Mouse (Mus musculus) stomach, embryonic 16.5 days (tissue): ENCODE data around the gene Acvrl1. TPM values are rescaled to one million over a fixed set of nuclear protein-coding genes. Genes with fewer than 3 reads are reported as not detected.

Experiments
- ATAC-seq: fragments of 200-750 bp; cut with Nextera tagmentation; 2 replicates; pipeline ENCODE4 v1.8.0; 2017; ENCODE audit warnings: moderate number of reproducible peaks, moderate TSS enrichment; ENCODE audit not compliant: insufficient read depth, low FRiP score
- H3K27ac ChIP-seq: fragments of 300-500 bp; sonication (generic); 2 replicates; pipeline ENCODE4 v1.5.1; 2014; ENCODE audit warnings: low read length
- H3K27me3 ChIP-seq: fragments of 300-500 bp; sonication (generic); 2 replicates; pipeline ENCODE4 v1.6.1; 2014; ENCODE audit warnings: low read length, control low read depth, mixed read lengths; ENCODE audit not compliant: control insufficient read depth, insufficient read depth
- H3K36me3 ChIP-seq: fragments of 300-500 bp; sonication (generic); 2 replicates; pipeline ENCODE4 v1.6.1; 2014; ENCODE audit warnings: low read length; ENCODE audit not compliant: control insufficient read depth, insufficient read depth
- H3K4me1 ChIP-seq: fragments of 300-500 bp; sonication (generic); 2 replicates; pipeline ENCODE4 v1.6.1; 2014; ENCODE audit warnings: low read length, control low read depth, mixed read lengths; ENCODE audit not compliant: control insufficient read depth, insufficient read depth
- H3K4me2 ChIP-seq: fragments of 300-500 bp; sonication (generic); 2 replicates; pipeline ENCODE4 v1.6.1; 2014; ENCODE audit warnings: low read depth, low read length, mixed read lengths
- H3K4me3 ChIP-seq: fragments of 300-500 bp; sonication (generic); replicated peaks from 2 replicates; pipeline ENCODE4 v1.5.1; 2014; ENCODE audit warnings: mild to moderate bottlenecking, low read length
- H3K9ac ChIP-seq: fragments of 300-500 bp; sonication (generic); 2 replicates; pipeline ENCODE4 v1.6.1; 2014; ENCODE audit warnings: low read length
- H3K9me3 ChIP-seq: fragments of 300-500 bp; sonication (generic); replicated peaks from 2 replicates; pipeline ENCODE4 v1.6.1; 2016; ENCODE audit warnings: low read length, control low read depth; ENCODE audit not compliant: control insufficient read depth
- WGBS: fragments of 180-500 bp; shearing (Covaris S2); extraction: QIAGEN DNeasy Blood & Tissue Kit; methylation state at CpG from one replicate; pipeline ENCODE4 v1.1.7; 2014; 5-methylcytosine and 5-hydroxymethylcytosine counted together
- polyA plus RNA-seq: library from polyadenylated mRNA; unstranded; fragments of >200 nt; fragmentation: Nextera tagmentation; extraction: Ambion mirVana; gene quantifications from 2 replicates; pipeline ENCODE4 v1.2.1, GENCODE M21; 2015

The Acvrl1 gene
- polyA plus RNA-seq, 1 experiment from 2014 or later: 34.9 TPM

GRCm38 (mm10) chr15:101167553-101167952 is 39.2 kb downstream of the Acvrl1 start:
- WGBS: 44% methylated on average over 11 of the region's 11 CpGs
- ATAC-seq: no peak

DNA sequence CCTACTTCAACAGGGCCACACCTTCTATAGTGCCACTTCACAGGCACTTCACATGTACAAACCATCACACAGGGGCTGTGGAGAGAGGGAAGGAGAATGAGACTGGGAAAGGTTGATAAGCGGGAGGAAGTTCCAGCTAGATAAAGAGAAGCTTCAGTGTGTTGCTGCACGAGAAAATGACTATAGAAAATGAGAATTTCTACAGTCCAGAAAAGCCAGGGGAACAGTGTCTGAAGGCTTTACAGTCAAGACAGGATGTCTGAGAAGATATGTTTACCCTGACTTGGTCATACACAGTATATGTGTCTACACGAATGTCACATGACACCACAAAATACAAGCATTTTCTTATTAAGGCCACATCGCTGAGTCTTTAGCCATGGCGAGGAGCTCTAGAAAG is 41.6 kb downstream of the Acvrl1 start:
- peak overlapping the region; percentile 63 for H3K27ac ChIP-seq
- WGBS: 77% methylated on average over 5 of the region's 5 CpGs

More at GRCm38 (mm10) chr15:101167553-101167952, 39.2 kb downstream of the Acvrl1 start:
- Histone ChIP-seq H3K27ac (no peak overlapping the region), H3K36me3 (no peaks in the 10 kb centered on the region), H3K27me3 (no peaks in the 10 kb centered on the region), H3K4me2 (no peak overlapping the region), H3K4me3 (no peak overlapping the region), H3K4me1 (peaks cover 27% of the 10 kb centered on the region), H3K9me3 (no peaks in the 10 kb centered on the region), H3K9ac (no peak overlapping the region)

GRCm38 (mm10) chr15:101170413-101170980 is 42.2 kb downstream of the Acvrl1 start:
- H3K36me3 ChIP-seq: no peaks in the 10 kb centered on the region
- H3K9me3 ChIP-seq: no peaks in the 10 kb centered on the region
- peaks cover 17% of the 10 kb centered on the region for H3K4me1 ChIP-seq
- H3K27me3 ChIP-seq: no peaks in the 10 kb centered on the region
- 72% methylated on average over 10 of the region's 10 CpGs for WGBS
- no peak for ATAC-seq
- no peak overlapping the region for H3K9ac ChIP-seq
- no peak overlapping the region for H3K4me2 ChIP-seq
- peak overlapping the region; percentile 63 for H3K27ac ChIP-seq
- no peak overlapping the region for H3K4me3 ChIP-seq

More for the DNA sequence above, 41.6 kb downstream of the Acvrl1 start:
- H3K9me3 ChIP-seq: no peaks in the 10 kb centered on the region
- H3K4me3 ChIP-seq: no peak overlapping the region
- no peak overlapping the region for H3K4me2 ChIP-seq
- no peak overlapping the region for H3K9ac ChIP-seq
- H3K4me1 ChIP-seq: peaks cover 11% of the 10 kb centered on the region
- H3K27me3 ChIP-seq: no peaks in the 10 kb centered on the region
- H3K36me3 ChIP-seq: no peaks in the 10 kb centered on the region
- ATAC-seq: no peak

- WGBS: 71% methylated on average over 4 of the region's 4 CpGs
- Histone ChIP-seq H3K4me1 (peaks cover 22% of the 10 kb centered on the region), H3K27ac (0 out of 2 replicates have a peak overlapping the region, but pooled peaks have one; percentile 63), H3K4me3 (no peak overlapping the region), H3K4me2 (no peak overlapping the region), H3K9ac (no peak overlapping the region), H3K27me3 (no peaks in the 10 kb centered on the region), H3K36me3 (no peaks in the 10 kb centered on the region), H3K9me3 (no peaks in the 10 kb centered on the region)
- no peak for ATAC-seq
Measured at GRCm38 (mm10) chr15:101171272-101171671, 43.0 kb downstream of the Acvrl1 start.

DNA sequence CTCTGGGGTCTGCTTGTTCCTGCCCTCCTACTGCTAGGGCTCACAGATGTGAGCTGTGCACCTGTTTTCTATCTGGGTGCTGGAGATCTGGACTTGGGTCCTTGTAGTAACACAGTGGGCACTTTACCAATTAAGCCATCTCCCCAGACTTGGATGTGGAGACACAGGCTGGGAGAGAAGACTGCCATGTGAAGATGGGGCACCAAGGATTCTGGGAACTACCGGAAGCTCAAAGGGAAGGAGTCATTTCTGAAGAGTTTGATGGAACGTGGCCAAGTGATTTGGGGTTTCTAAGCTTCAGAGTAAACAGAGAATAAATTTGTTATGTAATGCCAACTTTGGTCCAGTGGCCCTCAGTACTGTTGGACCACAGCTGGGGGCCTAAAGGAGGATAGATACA is 43.7 kb downstream of the Acvrl1 start:
- peaks cover 23% of the 10 kb centered on the region for H3K4me1 ChIP-seq
- WGBS: 86% methylated on average over 2 of the region's 2 CpGs
- H3K9me3 ChIP-seq: no peaks in the 10 kb centered on the region
- no peak for ATAC-seq
- H3K27me3 ChIP-seq: no peaks in the 10 kb centered on the region
- H3K27ac ChIP-seq: no peak overlapping the region
- no peak overlapping the region for H3K4me2 ChIP-seq
- H3K9ac ChIP-seq: no peak overlapping the region
- H3K36me3 ChIP-seq: no peaks in the 10 kb centered on the region
- no peak overlapping the region for H3K4me3 ChIP-seq

DNA sequence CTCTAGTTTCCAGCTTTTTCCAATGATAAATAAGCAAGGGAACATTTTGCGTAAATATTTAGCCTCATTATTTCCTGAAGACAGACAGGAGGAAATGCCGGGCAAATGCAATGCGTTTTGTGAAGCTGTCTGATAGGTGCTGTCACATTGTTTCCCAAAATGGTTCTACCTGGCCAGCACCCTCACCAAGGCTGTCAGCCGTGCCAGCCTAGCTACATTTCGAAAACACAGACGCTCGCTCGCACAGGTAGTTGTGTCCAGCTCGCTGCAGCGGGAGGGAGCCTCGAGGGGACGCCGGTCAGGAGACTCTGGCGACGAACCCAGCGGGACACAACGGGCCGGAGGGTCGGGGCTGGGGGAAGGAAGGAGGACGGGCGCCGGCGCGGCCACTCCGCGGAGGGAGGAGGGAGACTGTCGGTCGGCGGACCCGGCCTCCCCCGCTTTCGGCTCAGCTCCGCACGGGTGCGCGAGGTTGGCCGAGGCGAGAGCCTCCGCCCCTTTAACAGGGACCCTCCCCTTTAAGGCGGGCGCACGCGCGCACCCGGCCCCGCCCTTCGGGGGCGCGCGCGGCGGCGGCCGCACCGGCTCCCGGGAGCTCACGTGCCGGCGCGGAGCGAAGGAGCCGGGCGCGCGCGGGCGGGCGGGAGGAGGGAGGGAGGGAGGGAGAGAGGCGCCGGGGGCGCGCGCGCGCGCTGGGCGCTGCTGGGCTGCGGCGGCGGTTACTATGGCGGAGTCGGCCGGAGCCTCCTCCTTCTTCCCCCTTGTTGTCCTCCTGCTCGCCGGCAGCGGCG is 45.3 kb downstream of the Acvrl1 start, which contains the start of gene Acvr1b:
TSS of gene Acvr1b (plus strand) at position 647 of the 791 bp plus-strand sequence.
- peaks cover 25% of the 10 kb centered on the region for H3K4me1 ChIP-seq
- H3K4me2 ChIP-seq: peak within 1 kb of the TSS; percentile 91
- H3K36me3 ChIP-seq: no peaks in the 10 kb centered on the region
- no peaks in the 10 kb centered on the region for H3K9me3 ChIP-seq
- peak within 1 kb of the TSS; percentile 98 for H3K9ac ChIP-seq
- H3K4me3 ChIP-seq: peak within 1 kb of the TSS; percentile 83
- under 1% methylated on average over 66 of the region's 87 CpGs for WGBS
- H3K27ac ChIP-seq: peak within 1 kb of the TSS; percentile 93
- H3K27me3 ChIP-seq: no peaks in the 10 kb centered on the region
- ATAC-seq: peak; percentile 93

DNA sequence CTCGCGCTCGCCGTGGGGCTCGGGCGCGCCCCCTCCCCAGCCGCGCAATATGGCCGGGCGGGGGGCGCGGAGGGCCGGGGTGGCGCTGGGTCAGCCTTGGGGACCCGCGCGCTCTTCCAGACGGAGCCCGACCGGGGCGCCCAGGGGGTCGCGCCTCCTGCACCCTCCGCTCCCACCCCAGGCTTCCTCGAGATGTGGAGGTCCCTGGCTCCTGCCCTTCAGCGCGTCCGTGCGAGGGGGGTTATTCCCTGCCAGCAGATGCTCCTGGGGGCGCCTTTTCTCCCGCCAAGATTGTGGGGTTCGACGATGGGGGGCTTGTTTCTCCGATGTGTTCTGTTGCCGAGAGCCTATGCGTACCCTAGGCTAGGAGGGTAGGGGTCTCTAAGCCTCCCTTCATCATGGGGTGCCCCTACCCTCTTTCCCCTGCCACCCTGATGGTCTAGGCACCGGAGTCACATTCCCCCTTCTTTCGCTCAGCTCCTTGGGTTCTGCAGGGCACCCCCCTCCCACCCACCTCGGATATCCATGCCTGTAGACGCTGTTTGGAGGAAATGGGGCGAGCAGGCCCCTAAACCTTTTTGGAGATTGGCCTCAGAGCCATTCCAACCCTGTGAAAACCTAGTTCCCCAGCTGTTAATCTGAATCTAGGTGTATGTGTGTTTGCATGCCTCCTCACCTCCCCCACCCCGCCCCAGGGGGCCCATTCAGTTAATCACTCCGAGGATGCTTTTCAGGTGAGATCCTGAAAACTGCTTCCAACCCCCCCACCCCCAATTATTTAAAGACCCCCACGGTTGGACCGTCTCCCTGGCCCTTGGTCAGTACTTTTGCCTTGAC is 46.2 kb downstream of the Acvrl1 start:
- peak overlapping the region; percentile 87 for H3K27ac ChIP-seq
- 1% methylated on average over 35 of the region's 46 CpGs for WGBS
- no peaks in the 10 kb centered on the region for H3K9me3 ChIP-seq
- H3K9ac ChIP-seq: peak overlapping the region; percentile 98
- peak overlapping the region; percentile 83 for H3K4me3 ChIP-seq
- peaks cover 33% of the 10 kb centered on the region for H3K4me1 ChIP-seq
- no peaks in the 10 kb centered on the region for H3K27me3 ChIP-seq
- ATAC-seq: no peak; the same call in 1 of the 2 replicates
- peak overlapping the region; percentile 85 for H3K4me2 ChIP-seq
- no peaks in the 10 kb centered on the region for H3K36me3 ChIP-seq

- H3K9me3 ChIP-seq: no peaks in the 10 kb centered on the region
- peak overlapping the region; percentile 87 for H3K27ac ChIP-seq
- H3K9ac ChIP-seq: peak overlapping the region; percentile 98
- H3K36me3 ChIP-seq: no peaks in the 10 kb centered on the region
- 10% methylated on average over 5 of the region's 5 CpGs for WGBS
- no peak for ATAC-seq
- H3K4me3 ChIP-seq: peak overlapping the region; percentile 83
- H3K4me1 ChIP-seq: peaks cover 38% of the 10 kb centered on the region
- peak overlapping the region; percentile 85 for H3K4me2 ChIP-seq
- no peaks in the 10 kb centered on the region for H3K27me3 ChIP-seq
Measured at GRCm38 (mm10) chr15:101175131-101175460, 46.8 kb downstream of the Acvrl1 start.
